Mouse (Mus musculus) C2C12 (cell line): ENCODE measurements around the gene Cst11.

Source experiments
- CTCF ChIP-seq: IDR thresholded peaks from one replicate; pipeline ENCODE4 v1.5.1; 2011; ENCODE audit not compliant: control insufficient read depth, insufficient read depth, insufficient read length
- FOSL1 ChIP-seq: IDR thresholded peaks from one replicate; pipeline ENCODE4 v1.8.0; 2011; ENCODE audit warnings: mild to moderate bottlenecking, low read length; ENCODE audit not compliant: poor library complexity, insufficient read depth, severe bottlenecking
- MAX ChIP-seq: IDR thresholded peaks from one replicate; pipeline ENCODE4 v1.6.1; 2011; ENCODE audit warnings: mild to moderate bottlenecking, control low read depth

DNA sequence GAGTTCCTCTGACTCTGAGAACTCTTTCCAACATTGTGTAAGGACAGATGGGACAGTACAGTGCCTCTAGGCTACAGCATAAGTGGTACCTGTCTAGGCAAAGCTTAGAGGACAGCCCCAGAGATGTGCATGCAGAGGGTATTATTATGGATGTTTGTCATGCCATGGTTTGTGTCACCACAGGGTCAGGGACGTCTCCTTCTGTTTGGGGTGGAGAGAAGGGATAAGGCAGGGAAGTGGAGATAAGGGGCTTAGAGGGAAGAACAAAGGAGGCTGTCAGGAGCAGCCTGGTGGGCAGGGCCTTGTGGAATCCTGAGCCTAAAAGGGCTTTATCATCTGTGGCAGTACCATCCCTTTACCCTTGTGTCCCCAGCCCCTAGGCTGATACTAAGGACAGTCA lies 10.4 kb upstream of the Cst11 start, which contains the start of gene 8030411F24Rik:
- TF ChIP-seq CTCF (no peak), FOSL1 (no peak), MAX (no peak)
